Mouse (Mus musculus): Measurements from ENCODE around the gene Aacs. TPM values are rescaled to one million over a fixed set of nuclear protein-coding genes. Genes with fewer than 3 reads are reported as not detected.

Aacs gene
- polyA plus RNA-seq (2015; fragmentation: Illumina TruSeq; extraction: RNeasy Lipid Tissue Mini Kit (QIAGEN cat#74804); ENCODE audit: insufficient read depth, low read depth, low replicate concordance) = 7.5 TPM

DNA sequence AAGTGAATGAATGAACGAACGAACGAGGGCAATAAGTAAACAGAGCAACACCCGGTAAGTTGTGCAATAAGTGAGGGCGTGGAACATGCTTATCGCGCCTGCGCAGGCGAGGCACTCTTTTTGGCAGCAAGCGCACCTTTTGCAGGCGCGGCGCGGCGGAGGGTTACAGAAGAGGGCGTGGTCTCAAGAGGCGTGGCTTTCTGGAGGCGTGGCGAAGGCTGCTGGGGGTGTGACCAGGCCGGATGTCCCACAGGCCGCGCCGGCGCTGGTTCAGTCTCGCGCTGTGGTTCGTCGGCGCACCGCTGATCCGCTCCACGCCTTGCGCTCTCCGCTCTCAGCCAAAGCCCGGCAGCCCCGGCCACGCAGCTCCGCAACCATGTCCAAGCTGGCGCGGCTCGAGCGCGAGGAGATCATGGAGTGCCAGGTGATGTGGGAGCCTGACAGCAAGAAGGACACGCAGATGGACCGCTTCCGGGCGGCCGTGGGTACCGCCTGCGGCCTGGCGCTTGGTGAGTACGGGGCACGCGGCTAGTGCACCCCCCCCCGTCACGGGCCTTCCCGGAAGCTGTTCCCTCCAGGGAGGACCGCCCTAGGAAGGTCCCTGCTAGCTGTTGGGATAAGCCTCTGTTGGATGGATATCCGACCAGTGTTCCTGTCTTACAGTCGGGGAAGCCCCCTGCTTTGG is at the start of gene Aacs:
Aacs (plus strand) TSS at position 214 of the 685 bp plus-strand sequence.

DNA sequence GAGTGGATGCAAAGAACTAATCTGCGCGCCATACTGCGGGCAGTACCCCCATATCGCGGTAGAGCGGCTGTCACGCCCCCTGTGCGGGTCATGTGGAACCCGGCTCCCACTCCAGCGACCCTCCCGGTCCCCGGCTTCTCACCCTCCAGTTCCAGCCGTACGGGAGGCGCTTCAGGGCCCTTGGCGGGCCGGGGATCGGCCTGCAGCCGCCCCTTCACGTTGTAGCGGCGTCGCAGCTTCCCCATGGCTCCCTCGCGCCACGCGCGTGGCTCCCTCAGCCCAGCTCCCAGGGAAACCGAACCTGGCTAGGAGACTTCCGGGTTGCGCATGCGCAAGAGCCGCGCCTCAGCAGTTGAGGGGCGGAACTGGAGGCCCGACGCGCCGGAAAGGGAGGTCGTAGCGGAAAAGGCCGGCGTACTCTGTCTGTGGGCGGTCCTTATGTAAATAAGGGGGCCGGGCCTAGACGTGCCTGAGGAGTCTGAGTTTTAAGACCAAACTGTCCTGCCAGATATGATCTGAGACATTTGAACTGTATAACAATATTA is 41.7 kb upstream of the Aacs start, which contains the start of gene Dhx37:
Dhx37 (minus strand) TSS at position 329 of the 545 bp plus-strand sequence.

DNA sequence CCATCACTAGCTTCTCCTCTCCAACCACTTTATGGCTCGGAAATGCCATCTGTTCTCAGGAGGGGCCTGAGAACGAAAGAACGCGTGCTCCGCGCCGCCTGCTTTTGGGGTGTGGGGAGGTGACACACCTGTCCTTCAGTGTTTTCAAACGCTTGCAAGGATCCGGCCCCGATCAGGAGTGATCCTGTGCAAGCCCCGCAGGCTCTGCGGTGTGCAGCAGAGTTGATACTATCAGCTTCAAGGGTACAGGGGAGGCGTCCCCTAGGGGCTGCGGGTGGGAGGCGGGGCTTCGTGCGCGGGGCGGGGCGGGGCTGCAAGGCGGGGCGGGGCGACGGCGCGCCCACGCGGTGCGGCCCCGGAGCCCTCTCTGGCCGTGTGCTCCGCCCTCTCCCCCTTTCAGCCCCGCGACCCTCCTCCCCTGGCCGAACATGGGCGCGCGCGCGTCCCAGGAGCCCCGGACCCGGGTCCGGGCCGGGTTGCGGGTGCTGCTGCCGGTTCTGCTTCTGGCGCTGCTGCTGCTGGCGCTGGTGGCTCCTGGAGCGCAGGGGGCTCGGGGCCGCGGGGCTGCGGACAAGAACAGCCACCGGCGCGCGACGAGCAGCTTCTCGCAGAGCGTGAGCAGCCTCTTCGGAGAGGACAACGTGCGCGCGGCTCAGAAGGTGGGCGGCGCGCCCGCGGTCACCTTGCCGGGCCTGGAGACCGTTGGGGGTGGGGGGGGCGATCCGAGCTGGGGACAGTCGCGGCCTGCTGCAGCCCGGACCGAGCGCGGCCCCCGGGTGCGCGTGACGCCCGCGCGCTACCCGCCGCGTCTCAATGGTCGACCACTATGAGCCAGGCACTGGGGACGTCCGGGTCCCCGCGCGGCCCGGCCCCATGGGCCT is 34.1 kb upstream of the Aacs start, which contains the start of gene Bri3bp:
Bri3bp (plus strand) TSS at position 335 of the 881 bp plus-strand sequence.

DNA sequence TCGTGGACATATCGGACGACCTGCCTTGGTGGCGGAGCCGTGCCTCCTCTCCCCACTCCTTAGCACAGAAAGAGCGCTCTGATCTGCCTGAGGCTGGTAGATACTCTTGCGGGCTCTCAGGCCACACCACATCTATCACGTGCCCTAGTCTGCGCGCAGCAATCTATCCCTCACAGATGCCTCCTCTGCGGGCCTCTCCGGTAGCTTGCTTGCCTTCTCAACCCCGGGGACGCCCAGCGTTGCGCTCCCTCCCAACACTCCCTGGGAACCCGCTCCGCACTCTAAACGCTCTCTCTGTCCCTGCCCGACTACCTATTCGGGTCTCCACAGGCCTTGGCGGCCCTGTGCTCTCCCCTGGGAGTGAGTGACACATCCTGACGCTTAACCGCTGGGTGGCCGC is 56.0 kb downstream of the Aacs start, which contains the start of gene Tmem132b:
Tmem132b (plus strand) TSS at position 141 of the 400 bp plus-strand sequence.

Other genes with a start within 250 kb of the Aacs start
- gene Scarb1, start 134.7 kb upstream of the Aacs start, polyA plus RNA-seq (2015; fragmentation: Illumina TruSeq; extraction: RNeasy Lipid Tissue Mini Kit (QIAGEN cat#74804); ENCODE audit: insufficient read depth, low read depth, low replicate concordance) = 44.2 TPM
- gene Gm10382, start 86.5 kb upstream of the Aacs start, polyA plus RNA-seq (2015; fragmentation: Illumina TruSeq; extraction: RNeasy Lipid Tissue Mini Kit (QIAGEN cat#74804); ENCODE audit: insufficient read depth, low read depth, low replicate concordance) = not detected
- 97.8 TPM for gene Ubc, start 85.6 kb upstream of the Aacs start, polyA plus RNA-seq (2015; fragmentation: Illumina TruSeq; extraction: RNeasy Lipid Tissue Mini Kit (QIAGEN cat#74804); ENCODE audit: insufficient read depth, low read depth, low replicate concordance)
- 8.1 TPM for gene Dhx37, start 41.7 kb upstream of the Aacs start, polyA plus RNA-seq (2015; fragmentation: Illumina TruSeq; extraction: RNeasy Lipid Tissue Mini Kit (QIAGEN cat#74804); ENCODE audit: insufficient read depth, low read depth, low replicate concordance)
- 1.00 TPM for gene Bri3bp, start 34.2 kb upstream of the Aacs start, polyA plus RNA-seq (2015; fragmentation: Illumina TruSeq; extraction: RNeasy Lipid Tissue Mini Kit (QIAGEN cat#74804); ENCODE audit: insufficient read depth, low read depth, low replicate concordance)
- 0.48 TPM for gene Tmem132b, start 56.0 kb downstream of the Aacs start, polyA plus RNA-seq (2015; fragmentation: Illumina TruSeq; extraction: RNeasy Lipid Tissue Mini Kit (QIAGEN cat#74804); ENCODE audit: insufficient read depth, low read depth, low replicate concordance)